Mouse (Mus musculus): ENCODE data around the gene Mark2. TPM values are rescaled to one million over a fixed set of nuclear protein-coding genes. Genes with fewer than 3 reads are reported as not detected.

Mark2 gene
- polyA plus RNA-seq, 1 experiment from 2014 or later = 40.5 TPM

DNA sequence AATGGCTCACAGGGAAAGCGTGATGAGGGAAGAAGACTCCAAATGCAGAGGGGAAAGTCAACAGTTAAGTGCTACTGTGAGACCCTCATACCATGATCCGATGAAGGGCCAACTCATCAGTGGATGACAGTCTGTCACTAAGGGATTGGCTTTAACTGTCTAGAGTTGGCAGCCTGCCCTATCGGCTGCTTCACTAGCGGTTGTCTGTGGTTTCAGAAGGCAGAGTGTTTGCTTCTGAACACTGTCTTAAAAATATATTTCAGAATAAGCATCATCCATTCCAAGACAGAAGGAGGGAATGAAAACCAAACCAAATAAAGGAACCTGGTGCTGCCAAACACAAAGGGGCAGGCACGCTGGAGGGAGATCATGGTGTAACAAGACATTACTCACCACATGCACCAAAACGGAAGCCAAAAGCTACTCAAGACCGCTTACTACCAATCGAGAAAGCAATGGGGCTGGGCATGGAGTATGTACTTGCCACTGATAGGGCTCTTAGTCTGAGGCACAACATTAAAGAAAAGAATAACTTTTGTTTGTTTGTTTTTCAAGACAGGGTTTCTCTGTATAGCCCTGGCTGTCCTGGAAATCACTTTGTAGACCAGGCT is 26.6 kb downstream of the Mark2 start:
- ATAC-seq = no peak
- no peaks in the 10 kb centered on the region for H3K36me3 ChIP-seq (ENCODE audit: control insufficient read depth, insufficient read depth, low read length)
- peaks cover 26% of the 10 kb centered on the region for H3K4me1 ChIP-seq (ENCODE audit: control insufficient read depth, insufficient read depth, low read depth, low read length)

DNA sequence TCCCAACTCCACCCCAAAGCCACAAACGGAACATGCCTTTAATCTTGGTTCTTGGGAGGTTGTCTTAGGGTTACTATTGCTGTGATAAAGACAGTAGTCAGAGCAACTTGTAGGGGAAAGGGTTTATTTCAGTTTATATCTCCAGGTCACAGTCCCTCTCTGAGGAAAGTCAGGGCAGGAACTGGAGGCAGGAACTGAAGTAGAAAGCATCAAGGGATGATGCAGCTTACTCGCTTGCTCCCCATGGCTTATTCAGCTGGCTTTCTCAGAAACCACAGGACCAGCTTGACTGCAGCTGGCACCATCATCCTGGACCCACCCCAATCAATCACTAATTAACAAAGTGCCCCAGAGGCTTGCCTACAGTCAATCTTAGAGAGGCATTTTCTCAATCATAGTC is 28.0 kb downstream of the Mark2 start:
- H3K36me3 ChIP-seq (ENCODE audit: control insufficient read depth, insufficient read depth, low read length) = no peaks in the 10 kb centered on the region
- H3K4me3 ChIP-seq (ENCODE audit: low read length) = no peak overlapping the region
- H3K4me2 ChIP-seq (ENCODE audit: low read length) = no peak overlapping the region
- H3K9ac ChIP-seq (ENCODE audit: low read depth, low read length) = no peak overlapping the region
- H3K9me3 ChIP-seq (ENCODE audit: control insufficient read depth, low read length) = no peaks in the 10 kb centered on the region
- ATAC-seq = no peak
- peaks cover 34% of the 10 kb centered on the region for H3K4me1 ChIP-seq (ENCODE audit: control insufficient read depth, insufficient read depth, low read depth, low read length)
- WGBS = 78% methylated on average over 2 of the region's 2 CpGs
- no peak overlapping the region for H3K27ac ChIP-seq (ENCODE audit: low read depth, low read length)
- no peaks in the 10 kb centered on the region for H3K27me3 ChIP-seq (replicated peaks; ENCODE audit: control insufficient read depth, insufficient read depth, low read length)

More for the DNA sequence above, 26.6 kb downstream of the Mark2 start:
- Histone ChIP-seq H3K27me3 (replicated peaks; ENCODE audit: control insufficient read depth, insufficient read depth, low read length) (no peaks in the 10 kb centered on the region), H3K9me3 (ENCODE audit: control insufficient read depth, low read length) (no peaks in the 10 kb centered on the region), H3K27ac (ENCODE audit: low read depth, low read length) (0 out of 2 replicates have a peak overlapping the region, but pooled peaks have one; percentile 9), H3K4me2 (ENCODE audit: low read length) (no peak overlapping the region), H3K4me3 (ENCODE audit: low read length) (no peak overlapping the region), H3K9ac (ENCODE audit: low read depth, low read length) (no peak overlapping the region)
- WGBS = 59% methylated on average over 8 of the region's 8 CpGs

DNA sequence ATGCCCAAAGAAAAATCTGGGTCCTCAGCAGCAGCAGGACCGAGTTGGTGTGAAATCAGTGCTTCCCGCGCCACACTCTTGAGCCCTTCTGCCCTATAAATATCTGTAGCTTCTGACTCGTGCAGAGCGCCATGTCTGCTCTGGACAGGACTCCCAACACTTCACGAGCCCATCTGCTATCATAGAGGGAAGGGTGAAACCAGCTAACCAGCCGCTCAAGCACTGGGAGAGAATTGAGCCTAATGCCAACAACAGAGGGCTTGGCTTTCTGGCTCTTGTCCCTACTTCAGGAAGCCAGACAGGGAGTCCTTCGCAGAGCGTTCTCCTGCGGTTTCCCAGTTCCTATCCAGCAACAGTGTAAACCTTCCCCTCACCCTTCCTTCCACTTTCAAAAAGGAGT is 30.4 kb downstream of the Mark2 start:
- H3K36me3 ChIP-seq (ENCODE audit: control insufficient read depth, insufficient read depth, low read length) = no peaks in the 10 kb centered on the region
- H3K4me1 ChIP-seq (ENCODE audit: control insufficient read depth, insufficient read depth, low read depth, low read length) = peaks cover 45% of the 10 kb centered on the region
- WGBS = 47% methylated on average over 10 of the region's 10 CpGs
- no peaks in the 10 kb centered on the region for H3K9me3 ChIP-seq (ENCODE audit: control insufficient read depth, low read length)
- H3K27me3 ChIP-seq (replicated peaks; ENCODE audit: control insufficient read depth, insufficient read depth, low read length) = no peaks in the 10 kb centered on the region
- no peak overlapping the region for H3K4me2 ChIP-seq (ENCODE audit: low read length)
- no peak overlapping the region for H3K4me3 ChIP-seq (ENCODE audit: low read length)
- no peak overlapping the region for H3K9ac ChIP-seq (ENCODE audit: low read depth, low read length)
- ATAC-seq = no peak
- H3K27ac ChIP-seq (ENCODE audit: low read depth, low read length) = peak overlapping the region; percentile 52; the same call in 1 of the 2 replicates

DNA sequence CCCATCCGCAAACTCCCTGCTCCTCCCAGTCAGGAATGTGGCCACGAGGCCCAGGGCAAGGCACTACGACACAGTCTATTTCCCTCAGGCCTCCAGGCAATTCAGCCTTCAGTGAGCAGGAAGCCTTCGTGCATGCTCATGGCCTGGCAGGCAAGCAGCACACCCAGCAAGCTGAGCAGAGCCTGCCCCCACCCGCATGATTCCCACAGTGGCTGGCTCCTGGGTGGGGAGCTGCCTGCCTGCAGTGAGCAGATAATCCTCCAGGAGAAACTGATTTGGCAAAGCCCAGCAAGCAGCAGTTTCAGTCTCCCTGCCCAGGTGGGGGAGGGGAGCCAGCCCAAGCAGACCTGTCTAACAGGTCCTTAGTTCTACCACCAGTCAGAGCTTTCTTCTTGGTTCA is 31.0 kb downstream of the Mark2 start:
- Histone ChIP-seq H3K9ac (ENCODE audit: low read depth, low read length) (no peak overlapping the region; the same call in 1 of the 2 replicates), H3K27me3 (replicated peaks; ENCODE audit: control insufficient read depth, insufficient read depth, low read length) (no peaks in the 10 kb centered on the region), H3K9me3 (ENCODE audit: control insufficient read depth, low read length) (no peaks in the 10 kb centered on the region), H3K4me1 (ENCODE audit: control insufficient read depth, insufficient read depth, low read depth, low read length) (peaks cover 43% of the 10 kb centered on the region), H3K36me3 (ENCODE audit: control insufficient read depth, insufficient read depth, low read length) (no peaks in the 10 kb centered on the region), H3K27ac (ENCODE audit: low read depth, low read length) (peak overlapping the region; percentile 52; the same call in 1 of the 2 replicates), H3K4me2 (ENCODE audit: low read length) (no peak overlapping the region), H3K4me3 (ENCODE audit: low read length) (no peak overlapping the region)
- WGBS = 33% methylated on average over 5 of the region's 5 CpGs
- ATAC-seq = no peak

DNA sequence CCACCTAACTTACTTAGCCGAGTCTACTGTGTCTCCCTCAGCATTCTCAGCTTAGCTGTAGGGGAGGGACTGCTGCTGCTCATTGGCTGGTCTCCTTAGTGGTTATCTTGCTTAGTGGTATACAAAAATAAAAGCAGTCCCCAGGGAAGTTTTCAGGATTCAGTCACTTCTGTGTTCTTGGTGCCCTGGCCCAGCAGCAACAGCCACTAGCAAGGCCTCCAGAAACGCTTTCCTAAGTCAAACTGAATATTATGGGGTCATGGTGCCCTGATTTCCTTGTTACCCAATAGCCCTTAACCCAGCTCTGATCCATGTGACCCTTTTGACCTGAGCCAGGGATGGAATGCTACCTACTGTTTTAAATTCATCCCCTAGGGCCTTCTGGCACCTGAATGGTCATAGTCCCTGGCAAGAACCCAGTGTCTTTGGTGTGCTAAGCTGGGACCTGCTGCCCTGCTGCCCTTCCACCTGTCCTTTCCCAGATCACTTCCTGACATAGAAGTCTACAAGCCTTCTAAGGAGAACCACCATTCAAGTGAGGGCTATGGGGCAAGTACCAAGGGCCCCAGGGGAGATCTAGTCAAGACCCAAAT is 31.8 kb downstream of the Mark2 start:
- H3K4me3 ChIP-seq (ENCODE audit: low read length) = no peak overlapping the region
- H3K4me1 ChIP-seq (ENCODE audit: control insufficient read depth, insufficient read depth, low read depth, low read length) = peaks cover 39% of the 10 kb centered on the region
- ATAC-seq = no peak
- no peak overlapping the region for H3K27ac ChIP-seq (ENCODE audit: low read depth, low read length)
- no peak overlapping the region for H3K9ac ChIP-seq (ENCODE audit: low read depth, low read length)
- H3K36me3 ChIP-seq (ENCODE audit: control insufficient read depth, insufficient read depth, low read length) = no peaks in the 10 kb centered on the region
- no peaks in the 10 kb centered on the region for H3K9me3 ChIP-seq (ENCODE audit: control insufficient read depth, low read length)
- no peak overlapping the region for H3K4me2 ChIP-seq (ENCODE audit: low read length)
- H3K27me3 ChIP-seq (replicated peaks; ENCODE audit: control insufficient read depth, insufficient read depth, low read length) = no peaks in the 10 kb centered on the region
- 76% methylated on average over 2 of the region's 2 CpGs for WGBS

DNA sequence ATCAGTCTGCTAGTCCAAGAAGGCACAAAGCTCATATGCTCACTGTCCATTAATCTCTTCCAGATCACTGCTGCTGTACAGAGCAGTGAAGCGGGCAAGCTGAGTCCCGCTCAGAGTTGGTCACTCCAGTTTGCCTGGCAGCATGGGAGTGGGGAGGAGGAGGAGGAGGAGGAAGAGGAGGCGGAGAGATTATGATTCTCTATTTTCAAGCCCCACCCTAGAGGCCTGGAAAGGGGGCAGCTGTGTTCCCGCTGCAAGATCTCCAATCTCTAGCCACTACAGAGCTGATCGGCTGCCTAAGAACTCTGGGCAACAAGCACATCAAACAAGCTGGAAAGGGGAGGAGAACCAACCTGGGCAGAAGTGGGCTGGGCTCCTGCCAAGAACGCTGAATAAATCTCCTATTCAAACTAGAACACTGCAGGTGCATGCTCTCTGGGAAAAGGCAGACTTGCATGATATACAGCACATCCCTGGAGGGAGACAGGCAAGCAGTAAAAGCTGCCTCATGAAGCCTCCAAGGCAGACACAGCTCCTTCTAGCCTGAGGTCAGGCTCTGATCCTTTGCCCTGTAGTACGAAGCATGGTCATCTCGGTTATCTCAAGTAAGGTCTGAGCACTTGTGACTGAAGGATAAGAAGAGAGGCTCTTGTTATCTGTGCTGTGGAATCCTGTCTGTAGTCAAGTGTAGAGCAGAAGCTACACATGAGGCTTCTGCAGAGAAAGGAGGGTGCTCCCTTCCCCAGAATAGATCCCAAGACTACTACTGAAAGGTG is 33.5 kb downstream of the Mark2 start:
- peak; percentile 57 for ATAC-seq
- Histone ChIP-seq H3K27ac (ENCODE audit: low read depth, low read length) (no peak overlapping the region), H3K4me1 (ENCODE audit: control insufficient read depth, insufficient read depth, low read depth, low read length) (peaks cover 44% of the 10 kb centered on the region), H3K27me3 (replicated peaks; ENCODE audit: control insufficient read depth, insufficient read depth, low read length) (no peaks in the 10 kb centered on the region), H3K4me2 (ENCODE audit: low read length) (no peak overlapping the region), H3K36me3 (ENCODE audit: control insufficient read depth, insufficient read depth, low read length) (no peaks in the 10 kb centered on the region), H3K4me3 (ENCODE audit: low read length) (no peak overlapping the region), H3K9ac (ENCODE audit: low read depth, low read length) (no peak overlapping the region), H3K9me3 (ENCODE audit: control insufficient read depth, low read length) (no peaks in the 10 kb centered on the region)
- WGBS = 42% methylated on average over 8 of the region's 8 CpGs

DNA sequence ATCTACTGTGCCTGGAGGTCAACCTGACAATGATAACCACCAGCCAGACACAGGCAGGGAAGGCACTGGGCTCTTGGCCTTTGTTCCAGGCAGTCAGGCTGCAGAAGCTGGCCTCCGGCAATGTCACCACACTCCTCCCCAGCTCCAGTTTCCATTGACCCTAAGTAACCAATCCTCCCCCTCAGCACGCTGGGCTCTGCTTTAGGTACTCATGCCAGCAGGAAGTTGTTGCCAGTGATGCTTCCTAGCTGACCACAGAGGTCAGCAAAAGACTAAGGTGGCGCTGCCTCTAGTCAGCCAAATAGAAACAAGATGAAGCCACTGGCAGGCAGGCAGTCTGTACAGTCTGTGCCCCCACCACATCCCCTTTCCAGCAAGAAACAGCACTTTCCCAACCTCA is 34.7 kb downstream of the Mark2 start:
- Histone ChIP-seq H3K4me3 (ENCODE audit: low read length) (no peak overlapping the region), H3K9ac (ENCODE audit: low read depth, low read length) (no peak overlapping the region), H3K4me1 (ENCODE audit: control insufficient read depth, insufficient read depth, low read depth, low read length) (peaks cover 42% of the 10 kb centered on the region), H3K36me3 (ENCODE audit: control insufficient read depth, insufficient read depth, low read length) (no peaks in the 10 kb centered on the region), H3K4me2 (ENCODE audit: low read length) (no peak overlapping the region), H3K9me3 (ENCODE audit: control insufficient read depth, low read length) (no peaks in the 10 kb centered on the region), H3K27ac (ENCODE audit: low read depth, low read length) (no peak overlapping the region), H3K27me3 (replicated peaks; ENCODE audit: control insufficient read depth, insufficient read depth, low read length) (no peaks in the 10 kb centered on the region)
- 73% methylated on average over 3 of the region's 3 CpGs for WGBS
- no peak for ATAC-seq

DNA sequence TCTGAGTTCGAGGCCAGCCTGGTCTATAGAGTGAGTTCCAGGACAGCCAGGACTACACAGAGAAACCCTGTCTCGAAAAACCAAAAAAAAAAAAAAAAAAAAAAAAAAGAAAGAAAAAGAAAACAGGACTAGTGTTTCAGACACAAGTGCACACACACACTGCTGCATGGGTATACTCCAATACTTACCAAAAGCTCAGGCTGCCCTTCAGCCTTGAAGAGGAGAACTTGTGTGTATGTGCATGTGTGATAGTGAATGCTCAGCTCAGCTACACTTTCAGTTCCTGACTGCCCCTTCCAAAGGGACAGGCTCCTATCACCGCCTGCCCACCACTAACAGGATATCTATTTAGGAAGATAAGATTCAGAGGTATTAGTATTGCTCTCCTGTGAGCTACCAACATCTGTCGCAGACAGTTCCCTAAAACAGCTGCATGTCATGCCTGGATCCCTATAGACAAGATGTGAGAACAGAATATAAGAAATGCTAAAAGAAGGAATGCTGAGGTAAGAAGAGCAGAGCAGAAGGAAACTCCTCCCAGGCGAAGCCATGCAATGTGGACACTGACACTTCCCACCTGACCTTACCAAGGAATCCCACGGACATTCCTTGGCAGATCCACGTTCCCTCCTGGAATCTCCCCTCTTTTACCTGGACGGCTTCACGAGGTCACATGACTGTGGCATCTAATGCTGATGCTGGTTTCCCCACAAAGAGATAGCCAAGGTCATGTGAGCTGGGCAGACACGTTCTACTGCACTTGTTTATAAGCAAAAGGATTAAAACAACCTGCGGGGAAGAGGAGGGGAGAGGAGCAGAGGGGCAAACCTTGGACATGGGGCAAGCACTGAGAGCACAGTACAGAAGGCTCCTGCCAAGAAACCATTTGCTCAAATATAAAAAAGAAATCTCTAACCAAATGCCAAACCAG is 36.0 kb downstream of the Mark2 start:
- 88% methylated on average over 10 of the region's 11 CpGs for WGBS
- Histone ChIP-seq H3K36me3 (ENCODE audit: control insufficient read depth, insufficient read depth, low read length) (no peaks in the 10 kb centered on the region), H3K27ac (ENCODE audit: low read depth, low read length) (no peak overlapping the region)

More for the DNA sequence above, 36.0 kb downstream of the Mark2 start:
- no peaks in the 10 kb centered on the region for H3K27me3 ChIP-seq (replicated peaks; ENCODE audit: control insufficient read depth, insufficient read depth, low read length)
- no peak for ATAC-seq
- H3K4me2 ChIP-seq (ENCODE audit: low read length) = no peak overlapping the region
- no peaks in the 10 kb centered on the region for H3K9me3 ChIP-seq (ENCODE audit: control insufficient read depth, low read length)
- peaks cover 30% of the 10 kb centered on the region for H3K4me1 ChIP-seq (ENCODE audit: control insufficient read depth, insufficient read depth, low read depth, low read length)
- no peak overlapping the region for H3K9ac ChIP-seq (ENCODE audit: low read depth, low read length)
- H3K4me3 ChIP-seq (ENCODE audit: low read length) = no peak overlapping the region

Data from hindbrain, embryonic 16.5 days (tissue).